Mouse (Mus musculus): ENCODE measurements around the gene Izumo1r.

Izumo1r gene

GRCm38 (mm10) chr9:14903581-14904378 is at the start of gene Izumo1r:
Gene Izumo1r (minus strand): TSS chr9:14903949.
- no peak for DNase-seq

GRCm38 (mm10) chr9:14951072-14951471 is 47.3 kb upstream of the Izumo1r start:
- DNase-seq, result no peak

GRCm38 (mm10) chr9:14948843-14949242 is 45.1 kb upstream of the Izumo1r start:
- no peak for DNase-seq

- DNase-seq, result no peak
Observed at GRCm38 (mm10) chr9:14946677-14947076, 42.9 kb upstream of the Izumo1r start.

GRCm38 (mm10) chr9:14945919-14946318 is 42.2 kb upstream of the Izumo1r start:
- DNase-seq, result no peak

- no peak for DNase-seq
Observed at GRCm38 (mm10) chr9:14942143-14942720, 38.5 kb upstream of the Izumo1r start.

- DNase-seq, result no peak
Observed at GRCm38 (mm10) chr9:14939610-14940009, 35.9 kb upstream of the Izumo1r start.

- no peak for DNase-seq
Observed at GRCm38 (mm10) chr9:14937308-14937707, 33.6 kb upstream of the Izumo1r start.

- no peak for DNase-seq
Observed at GRCm38 (mm10) chr9:14934851-14935250, 31.1 kb upstream of the Izumo1r start.

GRCm38 (mm10) chr9:14931943-14932342 is 28.2 kb upstream of the Izumo1r start:
- DNase-seq, result no peak

- DNase-seq, result no peak
Observed at GRCm38 (mm10) chr9:14931211-14931610, 27.5 kb upstream of the Izumo1r start.

GRCm38 (mm10) chr9:14926593-14926992 is 22.8 kb upstream of the Izumo1r start:
- DNase-seq, result no peak

- no peak for DNase-seq
Observed at GRCm38 (mm10) chr9:14923625-14924024, 19.9 kb upstream of the Izumo1r start.

GRCm38 (mm10) chr9:14921971-14922560 is 18.3 kb upstream of the Izumo1r start:
- DNase-seq, result no peak

- DNase-seq, result no peak
Observed at GRCm38 (mm10) chr9:14921254-14921653, 17.5 kb upstream of the Izumo1r start.

GRCm38 (mm10) chr9:14920608-14921007 is 16.9 kb upstream of the Izumo1r start:
- DNase-seq, result no peak

GRCm38 (mm10) chr9:14918825-14919668 is 15.3 kb upstream of the Izumo1r start:
- no peak for DNase-seq

GRCm38 (mm10) chr9:14917661-14918060 is 13.9 kb upstream of the Izumo1r start:
- DNase-seq, result no peak

GRCm38 (mm10) chr9:14912037-14912436 is 8.3 kb upstream of the Izumo1r start:
- DNase-seq, result no peak

GRCm38 (mm10) chr9:14909981-14910380 is 6.2 kb upstream of the Izumo1r start:
- no peak for DNase-seq

- DNase-seq, result no peak
Observed at GRCm38 (mm10) chr9:14907816-14908415, 4.2 kb upstream of the Izumo1r start.

GRCm38 (mm10) chr9:14905956-14906355 is 2.2 kb upstream of the Izumo1r start:
- no peak for DNase-seq
